Mouse (Mus musculus) heart, adult 10 weeks (tissue): ENCODE data around the gene Prox1. TPM values are rescaled to one million over a fixed set of nuclear protein-coding genes. Genes with fewer than 3 reads are reported as not detected.

Experiments
- polyA plus RNA-seq: library from polyadenylated mRNA; stranded (reverse); fragments of 350-450 nt; fragmentation: Illumina TruSeq; extraction: RNeasy Lipid Tissue Mini Kit (QIAGEN cat#74804); gene quantifications from one replicate; pipeline ENCODE4 v1.2.3, GENCODE M21; 2014; ENCODE audit warnings: low read depth, low replicate concordance

The Prox1 gene
- 27.6 TPM for polyA plus RNA-seq

DNA sequence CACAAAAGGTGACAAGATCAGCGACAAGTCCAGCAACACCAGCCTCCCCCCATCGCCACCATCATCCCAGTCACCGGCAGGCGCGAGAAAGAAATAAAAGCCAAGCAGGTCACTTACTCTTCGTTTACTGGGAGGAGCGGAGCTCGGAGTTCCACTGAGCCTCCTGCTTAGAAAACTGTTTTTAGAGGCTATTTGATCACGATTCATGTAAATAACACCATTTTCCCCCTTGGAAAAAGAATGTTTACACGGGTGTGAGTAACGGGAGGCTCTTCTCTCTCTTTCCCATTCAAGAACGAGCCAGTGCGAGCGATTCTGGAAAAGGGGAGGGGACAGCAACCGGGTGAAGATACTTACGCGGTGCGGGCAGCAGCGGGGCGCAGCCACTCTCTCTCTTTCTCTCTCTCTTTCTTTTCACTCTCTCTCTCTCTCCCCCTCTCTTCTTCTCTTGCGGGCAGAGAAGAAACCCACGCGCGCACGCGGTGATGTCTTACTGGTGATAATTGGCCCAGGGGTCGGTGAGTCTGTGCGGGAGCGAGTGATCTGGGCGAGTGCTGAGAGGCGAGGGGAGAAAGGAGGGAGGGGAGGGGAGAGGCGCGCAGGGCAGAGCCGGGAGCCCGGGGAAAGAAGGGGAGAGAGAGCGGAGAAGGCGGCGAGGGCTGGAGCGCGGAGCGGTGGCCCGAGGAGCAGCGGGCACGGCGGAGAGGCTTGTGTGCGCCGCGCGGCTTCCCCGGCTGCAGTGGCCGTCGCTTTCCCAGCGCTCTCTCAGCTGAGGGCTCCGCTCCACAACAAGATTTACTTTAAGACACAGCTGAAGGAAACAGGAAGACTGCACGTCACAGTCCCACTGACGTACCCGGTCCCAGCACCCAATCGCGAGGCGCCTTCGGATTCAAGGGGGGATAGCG lies at the start of gene Prox1:
Gene Prox1 (minus strand): TSS at position 804 of the 908 bp plus-strand sequence.

Other genes starting within 250 kb of the Prox1 start
- gene Smyd2, start 248.4 kb downstream of the Prox1 start, polyA plus RNA-seq, result 107 TPM